Mouse (Mus musculus) embryonic facial prominence, embryonic 13.5 days (tissue): ENCODE results near the gene Prim2. TPM values are rescaled to one million over a fixed set of nuclear protein-coding genes. Genes with fewer than 3 reads are reported as not detected.
"Not testable (repeated sequence)": the region's sequence is repeated elsewhere in the genome, so short reads cannot be mapped to it uniquely, and the experiment has no call there.

Experiments
- ATAC-seq: fragments of 200-750 bp; cut with Nextera tagmentation; 2 replicates; pipeline ENCODE4 v1.8.0; 2017; ENCODE audit warnings: low read depth; ENCODE audit not compliant: insufficient number of reproducible peaks, insufficient read depth, low FRiP score, low TSS enrichment
- H3K27ac ChIP-seq: fragments of 300-500 bp; sonication (generic); 2 replicates; pipeline ENCODE4 v1.5.1; 2015; ENCODE audit warnings: moderate library complexity, mild to moderate bottlenecking, inconsistent platforms
- H3K27me3 ChIP-seq: fragments of 300-500 bp; sonication (generic); 2 replicates; pipeline ENCODE4 v1.6.1; 2015; ENCODE audit warnings: mild to moderate bottlenecking, inconsistent platforms
- H3K36me3 ChIP-seq: fragments of 300-500 bp; sonication (generic); 2 replicates; pipeline ENCODE4 v1.6.1; 2015; ENCODE audit warnings: mild to moderate bottlenecking, inconsistent platforms
- H3K4me1 ChIP-seq: fragments of 300-500 bp; sonication (generic); 2 replicates; pipeline ENCODE4 v1.6.1; 2015; ENCODE audit warnings: inconsistent platforms
- H3K4me2 ChIP-seq: fragments of 300-500 bp; sonication (generic); 2 replicates; pipeline ENCODE4 v1.6.1; 2015; ENCODE audit warnings: moderate library complexity, mild to moderate bottlenecking, inconsistent platforms
- H3K4me3 ChIP-seq: fragments of 300-500 bp; sonication (generic); 2 replicates; pipeline ENCODE4 v1.5.1; 2015; ENCODE audit warnings: mild to moderate bottlenecking, inconsistent platforms
- H3K9ac ChIP-seq: fragments of 300-500 bp; sonication (generic); 2 replicates; pipeline ENCODE4 v1.6.1; 2015; ENCODE audit warnings: mild to moderate bottlenecking, inconsistent platforms
- H3K9me3 ChIP-seq: fragments of 300-500 bp; sonication (generic); 2 replicates; pipeline ENCODE4 v1.6.1; 2016; ENCODE audit warnings: inconsistent platforms
- WGBS: fragments of 180-500 bp; shearing (Covaris S2); methylation state at CpG from one replicate; pipeline ENCODE4 v1.1.7; 2015; ENCODE audit warnings: mixed read lengths; 5-methylcytosine and 5-hydroxymethylcytosine counted together
- polyA plus RNA-seq: library from polyadenylated mRNA; unstranded; fragments of >200 nt; fragmentation: Nextera tagmentation; extraction: Ambion mirVana; gene quantifications from 2 replicates; pipeline ENCODE4 v1.2.1, GENCODE M21; 2015

Gene Prim2
- polyA plus RNA-seq, 1 experiment from 2014 or later, result 44.6 TPM

GRCm38 (mm10) chr1:33627070-33627469 is 42.5 kb downstream of the Prim2 start:
- H3K9me3 ChIP-seq, result no peaks in the 10 kb centered on the region
- no peaks in the 10 kb centered on the region for H3K4me1 ChIP-seq
- H3K36me3 ChIP-seq, result peaks cover 34% of the 10 kb centered on the region
- no peak overlapping the region for H3K27ac ChIP-seq
- H3K27me3 ChIP-seq, result no peaks in the 10 kb centered on the region
- H3K4me2 ChIP-seq, result no peak overlapping the region
- no peak overlapping the region for H3K9ac ChIP-seq
- ATAC-seq, result no peak
- H3K4me3 ChIP-seq, result no peak overlapping the region
- 88% methylated on average over 2 of the region's 2 CpGs for WGBS

DNA sequence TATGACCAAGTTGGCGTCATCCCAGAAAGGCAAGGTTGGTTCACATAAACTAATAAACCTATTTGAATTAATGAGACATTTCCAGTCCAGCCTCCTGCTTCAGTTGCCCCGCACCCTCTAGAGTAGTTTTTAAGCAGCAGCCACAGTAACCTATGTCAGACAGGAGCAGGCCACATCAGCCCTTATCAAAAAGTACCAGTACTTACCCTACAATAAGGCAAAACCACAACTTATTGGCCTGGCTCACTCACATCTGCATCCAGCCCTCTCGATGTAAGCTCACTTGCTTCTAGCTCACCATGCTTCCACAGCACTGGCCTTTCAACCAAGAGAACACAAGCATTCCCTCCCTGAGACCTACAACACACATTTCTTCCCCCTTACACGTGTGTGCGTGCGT is 44.7 kb downstream of the Prim2 start:
- H3K27ac ChIP-seq, result no peak overlapping the region
- H3K9me3 ChIP-seq, result no peaks in the 10 kb centered on the region
- H3K4me3 ChIP-seq, result no peak overlapping the region
- H3K27me3 ChIP-seq, result no peaks in the 10 kb centered on the region
- peaks cover 30% of the 10 kb centered on the region for H3K36me3 ChIP-seq
- H3K9ac ChIP-seq, result no peak overlapping the region
- 92% methylated on average over 6 of the region's 6 CpGs for WGBS
- no peaks in the 10 kb centered on the region for H3K4me1 ChIP-seq
- no peak for ATAC-seq
- H3K4me2 ChIP-seq, result no peak overlapping the region

- H3K4me2 ChIP-seq, result no peak overlapping the region
- 93% methylated on average over 4 of the region's 4 CpGs for WGBS
- no peak for ATAC-seq
These were observed 45.2 kb downstream of the Prim2 start for GRCm38 (mm10) chr1:33624441-33624840.

GRCm38 (mm10) chr1:33621791-33622190 is 47.8 kb downstream of the Prim2 start:
- no peak overlapping the region for H3K4me3 ChIP-seq
- no peak for ATAC-seq
- WGBS, result 91% methylated on average over 10 of the region's 10 CpGs
- no peak overlapping the region for H3K4me2 ChIP-seq
- H3K36me3 ChIP-seq, result peaks cover 17% of the 10 kb centered on the region
- no peaks in the 10 kb centered on the region for H3K4me1 ChIP-seq
- H3K27ac ChIP-seq, result no peak overlapping the region
- H3K27me3 ChIP-seq, result no peaks in the 10 kb centered on the region
- no peak overlapping the region for H3K9ac ChIP-seq
- H3K9me3 ChIP-seq, result no peaks in the 10 kb centered on the region

More at GRCm38 (mm10) chr1:33624441-33624840, 45.2 kb downstream of the Prim2 start:
- Histone ChIP-seq H3K27me3 (no peaks in the 10 kb centered on the region), H3K4me3 (no peak overlapping the region), H3K27ac (no peak overlapping the region), H3K4me1 (no peaks in the 10 kb centered on the region), H3K9me3 (no peaks in the 10 kb centered on the region), H3K36me3 (peaks cover 25% of the 10 kb centered on the region), H3K9ac (no peak overlapping the region)

- no peak for ATAC-seq
- no peaks in the 10 kb centered on the region for H3K9me3 ChIP-seq
- H3K4me3 ChIP-seq, result no peak overlapping the region
- H3K27me3 ChIP-seq, result no peaks in the 10 kb centered on the region
- no peaks in the 10 kb centered on the region for H3K4me1 ChIP-seq
- no peak overlapping the region for H3K27ac ChIP-seq
- 89% methylated on average over 9 of the region's 9 CpGs for WGBS
- H3K4me2 ChIP-seq, result no peak overlapping the region
- H3K36me3 ChIP-seq, result peaks cover 17% of the 10 kb centered on the region
- H3K9ac ChIP-seq, result no peak overlapping the region
These were observed 49.4 kb downstream of the Prim2 start for GRCm38 (mm10) chr1:33620091-33620788.

GRCm38 (mm10) chr1:33616642-33617041 is 53.0 kb downstream of the Prim2 start:
- not testable (repeated sequence) for H3K9me3 ChIP-seq, H3K36me3 ChIP-seq, H3K27me3 ChIP-seq, H3K27ac ChIP-seq, H3K4me2 ChIP-seq, H3K4me3 ChIP-seq, H3K4me1 ChIP-seq, ATAC-seq, H3K9ac ChIP-seq
- 94% methylated on average over 6 of the region's 6 CpGs for WGBS

DNA sequence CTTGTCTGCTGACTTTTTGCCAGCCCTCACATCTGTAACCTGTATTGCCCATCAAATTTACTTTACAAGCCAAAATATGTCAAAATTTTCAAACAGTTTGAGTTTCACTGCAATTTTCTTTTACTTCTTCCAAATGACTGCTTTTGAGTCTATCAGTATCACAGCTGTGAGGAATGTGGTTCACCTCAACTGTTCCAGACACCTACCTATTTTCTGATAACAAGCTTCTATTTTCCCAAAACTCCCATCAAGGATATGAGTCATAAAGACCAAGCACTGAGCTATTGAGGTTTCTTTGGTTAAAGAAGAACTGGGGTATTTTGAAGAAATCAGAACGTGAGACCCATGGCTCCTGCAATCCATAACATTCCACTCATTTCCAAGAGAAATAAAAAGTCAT is 57.5 kb downstream of the Prim2 start:
- Histone ChIP-seq H3K27me3 (no peaks in the 10 kb centered on the region), H3K36me3 (peaks cover 5% of the 10 kb centered on the region; the same call in 1 of the 2 replicates), H3K27ac (no peak overlapping the region), H3K4me1 (no peaks in the 10 kb centered on the region), H3K4me2 (no peak overlapping the region), H3K9ac (no peak overlapping the region), H3K4me3 (no peak overlapping the region), H3K9me3 (no peaks in the 10 kb centered on the region)
- ATAC-seq, result no peak
- 70% methylated on average over 1 of the region's 1 CpGs for WGBS

GRCm38 (mm10) chr1:33610026-33610721 is 59.4 kb downstream of the Prim2 start:
- Histone ChIP-seq H3K4me3 (no peak overlapping the region), H3K9ac (no peak overlapping the region), H3K36me3 (peaks cover 6% of the 10 kb centered on the region; the same call in 1 of the 2 replicates), H3K27me3 (no peaks in the 10 kb centered on the region), H3K9me3 (no peaks in the 10 kb centered on the region), H3K4me2 (no peak overlapping the region), H3K27ac (no peak overlapping the region), H3K4me1 (no peaks in the 10 kb centered on the region)
- WGBS, result 78% methylated on average over 14 of the region's 14 CpGs
- ATAC-seq, result no peak

- Histone ChIP-seq H3K4me2 (no peak overlapping the region), H3K36me3 (peaks cover 6% of the 10 kb centered on the region; the same call in 1 of the 2 replicates), H3K27me3 (no peaks in the 10 kb centered on the region), H3K27ac (no peak overlapping the region), H3K4me1 (no peaks in the 10 kb centered on the region), H3K9ac (no peak overlapping the region), H3K4me3 (no peak overlapping the region), H3K9me3 (no peaks in the 10 kb centered on the region)
- WGBS, result 78% methylated on average over 2 of the region's 2 CpGs
- no peak for ATAC-seq
These were observed 61.5 kb downstream of the Prim2 start for GRCm38 (mm10) chr1:33608133-33608532.

DNA sequence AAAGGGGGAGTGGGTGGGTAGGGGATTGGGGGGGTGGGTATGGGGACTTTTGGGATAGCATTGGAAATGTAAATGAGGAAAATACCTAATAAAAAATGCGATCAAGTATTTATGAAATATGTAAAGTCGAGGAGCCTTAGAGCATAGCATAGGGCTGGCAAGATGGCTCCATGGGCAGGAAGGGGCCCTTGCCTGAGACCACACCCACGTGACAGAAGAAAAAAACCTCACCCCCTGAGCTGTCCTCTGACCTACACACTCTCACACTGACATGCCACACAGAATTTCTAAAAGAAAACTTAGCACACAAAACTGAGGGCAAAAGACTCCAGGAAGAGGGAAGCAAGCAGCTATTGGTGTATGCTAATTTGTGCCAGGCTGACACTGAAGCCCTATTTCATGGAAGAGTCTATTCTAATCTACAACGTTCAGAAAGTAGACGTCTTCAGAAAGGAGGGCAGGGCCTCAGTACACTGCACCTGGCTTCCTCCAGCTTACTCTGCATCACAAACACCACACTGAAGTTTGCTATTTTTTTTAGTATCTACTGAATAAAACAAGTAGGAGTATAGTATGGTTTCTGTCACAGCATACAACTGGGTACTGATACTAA is 65.4 kb downstream of the Prim2 start:
- no peaks in the 10 kb centered on the region for H3K9me3 ChIP-seq
- no peak overlapping the region for H3K27ac ChIP-seq
- no peak overlapping the region for H3K4me2 ChIP-seq
- no peak overlapping the region for H3K9ac ChIP-seq
- no peak overlapping the region for H3K4me3 ChIP-seq
- 84% methylated on average over 5 of the region's 5 CpGs for WGBS
- no peaks in the 10 kb centered on the region for H3K4me1 ChIP-seq
- ATAC-seq, result no peak
- peaks cover 6% of the 10 kb centered on the region; the same call in 1 of the 2 replicates for H3K36me3 ChIP-seq
- no peaks in the 10 kb centered on the region for H3K27me3 ChIP-seq

- ATAC-seq, result no peak
- WGBS, result 90% methylated on average over 3 of the region's 3 CpGs
- Histone ChIP-seq H3K9me3 (peaks cover 3% of the 10 kb centered on the region; the same call in 1 of the 2 replicates), H3K27ac (no peak overlapping the region), H3K36me3 (peaks cover 6% of the 10 kb centered on the region; the same call in 1 of the 2 replicates), H3K4me1 (peaks cover 10% of the 10 kb centered on the region; the same call in 1 of the 2 replicates), H3K27me3 (no peaks in the 10 kb centered on the region), H3K9ac (no peak overlapping the region), H3K4me2 (no peak overlapping the region), H3K4me3 (no peak overlapping the region)
These were observed 69.9 kb downstream of the Prim2 start for GRCm38 (mm10) chr1:33599698-33600097.
